In the genomic region with DNA sequence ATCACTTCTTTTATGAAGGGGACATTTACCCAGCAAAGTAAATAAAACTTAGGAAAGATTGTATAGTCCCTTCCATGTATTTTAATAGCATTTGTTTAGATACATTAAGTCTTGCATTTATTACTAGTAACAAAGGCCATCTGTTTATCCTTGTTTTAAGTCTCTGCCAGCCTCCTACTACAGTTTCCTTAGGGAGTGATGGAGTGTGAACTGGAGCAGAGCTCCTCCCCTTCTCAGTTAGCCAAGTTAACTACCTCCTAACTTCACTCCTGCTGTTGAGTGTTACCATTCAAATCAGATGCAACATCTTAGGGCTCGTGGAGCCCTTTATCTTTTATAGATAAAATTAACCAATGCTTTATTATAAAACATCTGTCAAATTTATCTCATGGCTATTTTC, we compare ENCODE assay signal across 24 mouse cellular contexts.
"Had no signal": no experiment of that assay in that cellular context is flagged by ENCODE, and none has a peak within 500 bp of the region (broad histone marks: within the 10 kb centered on the region; RNA-seq: fewer than 3 reads in every experiment).

No protein-coding gene starts in this region.

- H3K27me3 ChIP-seq: heart, embryonic 12.5 days; hindbrain, embryonic 12.5 days; intestine, embryonic 15.5 days; limb, embryonic 13.5 days; limb, embryonic 15.5 days had no signal

- H3K27ac ChIP-seq: gastrocnemius, adult 2 months; heart, embryonic 10.5 days; hindbrain, embryonic 10.5 days; hindbrain, embryonic 12.5 days; hindbrain, embryonic 14.5 days; intestine, embryonic 15.5 days; layer of hippocampus, adult 2 months; left cerebral cortex, adult 2 months; limb, embryonic 13.5 days; limb, embryonic 15.5 days had no signal

- H3K36me3 ChIP-seq: hindbrain, embryonic 12.5 days; intestine, embryonic 15.5 days; limb, embryonic 13.5 days; limb, embryonic 15.5 days had no signal

- ATAC-seq: forebrain, embryonic 16.5 days; hindbrain, embryonic 16.5 days; inflammation-experienced regulatory T-cells, adult 6 months; intestine, embryonic 15.5 days; intestine, postnatal 0 days had no signal

- H3K4me2 ChIP-seq: heart, embryonic 12.5 days; hindbrain, embryonic 12.5 days; hindbrain, embryonic 14.5 days; intestine, embryonic 15.5 days; limb, embryonic 13.5 days; limb, embryonic 15.5 days had no signal

- H3K4me3 ChIP-seq: gastrocnemius, adult 2 months; heart, embryonic 10.5 days; heart, embryonic 12.5 days; hindbrain, embryonic 10.5 days; hindbrain, embryonic 12.5 days; intestine, embryonic 15.5 days; layer of hippocampus, adult 2 months; left cerebral cortex, adult 2 months; limb, embryonic 13.5 days; limb, embryonic 15.5 days had no signal

- H3K4me1 ChIP-seq: heart, embryonic 12.5 days; hindbrain, embryonic 10.5 days; hindbrain, embryonic 12.5 days; limb, embryonic 15.5 days had no signal

- H3K9me3 ChIP-seq: heart, embryonic 10.5 days; heart, embryonic 12.5 days; hindbrain, embryonic 10.5 days; hindbrain, embryonic 12.5 days; intestine, embryonic 15.5 days; limb, embryonic 13.5 days; limb, embryonic 15.5 days had no signal

- DNase-seq: gastrocnemius, adult 2 months; gastrocnemius, postnatal 10 days; gastrocnemius, postnatal 25 days; heart, adult 18-20 months; heart, postnatal 10 days; heart, postnatal 4 days; kidney, adult 8-10 months; kidney, postnatal 14 days; kidney, postnatal 4 days; left cerebral cortex, postnatal 4 days had no signal

- H3K9ac ChIP-seq: heart, embryonic 12.5 days; hindbrain, embryonic 12.5 days; hindbrain, embryonic 14.5 days; intestine, embryonic 15.5 days; limb, embryonic 13.5 days; limb, embryonic 15.5 days had no signal
